Mouse (Mus musculus) erythroid progenitor cell, adult 5-6 weeks (primary cell): Measurements from ENCODE around the gene Wfikkn2. TPM values are rescaled to one million over a fixed set of nuclear protein-coding genes. Genes with fewer than 3 reads are reported as not detected.

Experiments used
- ATAC-seq: replicated peaks from 2 replicates; pipeline ENCODE4 v1.8.0; 2016; ENCODE audit warnings: moderate number of reproducible peaks, mild to moderate bottlenecking, moderate TSS enrichment, inconsistent platforms; ENCODE audit not compliant: poor library complexity, low FRiP score, severe bottlenecking
- total RNA-seq, 2 experiments: library from RNA; stranded (forward) in 1 of 2; stranded (reverse) in 1 of 2; fragments of 150-400 nt in 1 of 2; fragments of 186-747, 209-891 nt in 1 of 2; gene quantifications; 2 replicates each; pipeline versions ENCODE4 v1.2.3 to v1.2.4; 2015 to 2017; ENCODE audit warnings: low replicate concordance in 2 of 2

The Wfikkn2 gene
- total RNA-seq, 2 experiments from 2014 or later = 0.42 to 0.53 TPM

GRCm38 (mm10) chr11:94200422-94200821 is 45.4 kb downstream of the Wfikkn2 start:
- no peak for ATAC-seq

- ATAC-seq = no peak
These were observed 46.0 kb downstream of the Wfikkn2 start for GRCm38 (mm10) chr11:94199771-94200170.

- ATAC-seq = no peak; the same call in 1 of the 2 replicates
These were observed 47.2 kb downstream of the Wfikkn2 start for GRCm38 (mm10) chr11:94198405-94199146.

GRCm38 (mm10) chr11:94196311-94196710 is 49.5 kb downstream of the Wfikkn2 start:
- ATAC-seq = no peak

DNA sequence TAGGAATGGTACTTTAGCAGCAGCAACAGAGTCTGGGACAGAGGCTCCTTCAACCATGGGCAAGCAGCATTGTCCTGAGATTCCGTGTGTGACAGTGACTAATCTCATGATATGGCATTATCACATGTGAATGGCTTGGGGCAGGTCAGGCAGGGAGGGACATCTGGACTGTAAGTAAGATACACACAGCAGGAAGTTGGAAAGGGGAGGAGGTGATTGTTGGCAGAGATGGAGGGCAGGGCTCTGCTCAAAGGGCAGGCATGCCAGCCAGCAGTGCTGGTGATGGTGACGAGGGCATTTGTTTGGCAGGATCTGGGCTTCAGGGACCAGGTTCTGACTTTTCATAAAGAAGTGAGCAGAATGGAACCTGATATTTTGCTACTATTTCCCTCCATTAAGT is 52.7 kb downstream of the Wfikkn2 start:
- ATAC-seq = no peak

- no peak for ATAC-seq
These were observed 55.1 kb downstream of the Wfikkn2 start for GRCm38 (mm10) chr11:94190665-94191064.

DNA sequence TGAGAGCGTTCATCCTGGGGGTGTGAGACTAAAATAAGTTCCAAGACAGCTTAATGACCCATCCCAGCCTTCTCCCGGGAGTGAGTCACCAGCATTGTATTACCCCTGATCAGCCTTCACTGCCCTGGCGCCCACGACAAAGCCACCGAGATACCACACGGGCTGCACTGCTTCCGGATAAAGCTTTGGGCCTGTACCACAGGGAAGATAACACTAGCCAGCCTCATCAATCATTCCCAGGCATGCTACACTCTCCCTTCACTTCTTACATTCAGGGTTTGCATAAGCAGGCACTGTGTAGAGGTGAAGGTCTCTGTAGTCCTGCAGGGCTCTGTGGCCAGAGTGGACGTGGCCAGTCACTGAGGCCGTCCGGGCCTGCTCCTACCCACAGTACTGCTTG is 56.2 kb downstream of the Wfikkn2 start:
- ATAC-seq = no peak

Other genes with a start within 250 kb of the Wfikkn2 start
- 28.5 and 50.7 TPM in 2 replicates for gene Spag9, start 249.9 kb downstream of the Wfikkn2 start, total RNA-seq (2015; ENCODE audit: low replicate concordance)
- gene Spag9, start 249.9 kb downstream of the Wfikkn2 start, total RNA-seq (2017; ENCODE audit: low replicate concordance) = 68.5 and 69.1 TPM in 2 replicates
- gene Tob1, start 34.6 kb downstream of the Wfikkn2 start, total RNA-seq (2015; ENCODE audit: low replicate concordance) = 8.6 and 11.3 TPM in 2 replicates
- 6.8 and 8.5 TPM in 2 replicates for gene Tob1, start 34.6 kb downstream of the Wfikkn2 start, total RNA-seq (2017; ENCODE audit: low replicate concordance)
- not detected in 2 replicates for gene Gm21885, start 35.9 kb upstream of the Wfikkn2 start, total RNA-seq (2015; ENCODE audit: low replicate concordance)
- not detected in 2 replicates for gene Gm21885, start 35.9 kb upstream of the Wfikkn2 start, total RNA-seq (2017; ENCODE audit: low replicate concordance)
- 261 and 280 TPM in 2 replicates for gene Luc7l3, start 76.0 kb upstream of the Wfikkn2 start, total RNA-seq (2015; ENCODE audit: low replicate concordance)
- 596 and 607 TPM in 2 replicates for gene Luc7l3, start 76.0 kb upstream of the Wfikkn2 start, total RNA-seq (2017; ENCODE audit: low replicate concordance)
- 12.2 and 39.6 TPM in 2 replicates for gene Ankrd40, start 82.0 kb upstream of the Wfikkn2 start, total RNA-seq (2015; ENCODE audit: low replicate concordance)
- 22.2 and 28.6 TPM in 2 replicates for gene Ankrd40, start 82.0 kb upstream of the Wfikkn2 start, total RNA-seq (2017; ENCODE audit: low replicate concordance)
- 2.9 and 6.7 TPM in 2 replicates for gene Abcc3, start 147.0 kb upstream of the Wfikkn2 start, total RNA-seq (2015; ENCODE audit: low replicate concordance)
- gene Abcc3, start 147.0 kb upstream of the Wfikkn2 start, total RNA-seq (2017; ENCODE audit: low replicate concordance) = 4.5 TPM in 1 of 2 replicates, not detected in the other
- 208 and 236 TPM in 2 replicates for gene Cacna1g, start 228.2 kb upstream of the Wfikkn2 start, total RNA-seq (2015; ENCODE audit: low replicate concordance)
- 142 TPM in 2 replicates for gene Cacna1g, start 228.2 kb upstream of the Wfikkn2 start, total RNA-seq (2017; ENCODE audit: low replicate concordance)
- not detected in 2 replicates for gene Spata20, start 240.2 kb upstream of the Wfikkn2 start, total RNA-seq (2015; ENCODE audit: low replicate concordance)
- not detected in 2 replicates for gene Spata20, start 240.2 kb upstream of the Wfikkn2 start, total RNA-seq (2017; ENCODE audit: low replicate concordance)